Mouse (Mus musculus) T-helper 2 cell (primary cell): Measurements from ENCODE around the gene Ly6g5c.
"Not testable (repeated sequence)": the region's sequence is repeated elsewhere in the genome, so short reads cannot be mapped to it uniquely, and the experiment has no call there.

Experiments used
- in situ Hi-C: fragments of 300-600 bp; cut with MboI, MseI; formaldehyde crosslinking; loops from one replicate; pipeline ENCODE4 v1.15.1; 2025; ENCODE audit warnings: high pct_unique_total_duplicates

Gene Ly6g5c

GRCm38 (mm10) chr17:35105740-35106389, 2.2 kb upstream of the Ly6g5c start:
- in situ Hi-C loops: no loop called here

DNA sequence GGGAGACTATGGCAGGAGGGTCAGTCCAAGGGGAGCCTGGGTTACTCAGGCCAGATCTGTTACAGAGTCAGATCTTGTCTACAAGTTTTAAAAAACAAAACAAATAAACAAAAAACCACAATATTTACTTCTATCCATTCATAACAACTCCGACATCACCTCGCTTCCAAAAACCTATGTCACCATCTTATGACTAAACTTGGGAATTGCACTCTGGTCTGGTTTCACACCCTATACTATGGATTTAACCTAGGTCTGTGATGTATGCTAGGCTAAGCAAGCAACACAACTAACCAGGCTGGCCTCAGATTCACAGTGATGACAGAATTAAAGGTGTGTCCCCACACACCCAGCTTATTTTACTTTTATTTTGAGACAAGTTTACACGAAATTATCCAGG, 1.6 kb upstream of the Ly6g5c start:
- in situ Hi-C loops: no loop called here

GRCm38 (mm10) chr17:35111774-35112173, 3.7 kb downstream of the Ly6g5c start:
- in situ Hi-C loops: loop anchor here (10.0 kb wide), 1 partner anchor 107 kb away; the partner anchor contains the start of gene Vars

- in situ Hi-C loops: loop anchor here (10.0 kb wide), 1 partner anchor 111 kb away; the partner anchor contains the start of gene Vars
Measured at GRCm38 (mm10) chr17:35115046-35116019, 7.3 kb downstream of the Ly6g5c start, which contains the start of gene Ly6g5b. Gene Ly6g5b, minus strand, starts transcription at chr17:35115428.

DNA sequence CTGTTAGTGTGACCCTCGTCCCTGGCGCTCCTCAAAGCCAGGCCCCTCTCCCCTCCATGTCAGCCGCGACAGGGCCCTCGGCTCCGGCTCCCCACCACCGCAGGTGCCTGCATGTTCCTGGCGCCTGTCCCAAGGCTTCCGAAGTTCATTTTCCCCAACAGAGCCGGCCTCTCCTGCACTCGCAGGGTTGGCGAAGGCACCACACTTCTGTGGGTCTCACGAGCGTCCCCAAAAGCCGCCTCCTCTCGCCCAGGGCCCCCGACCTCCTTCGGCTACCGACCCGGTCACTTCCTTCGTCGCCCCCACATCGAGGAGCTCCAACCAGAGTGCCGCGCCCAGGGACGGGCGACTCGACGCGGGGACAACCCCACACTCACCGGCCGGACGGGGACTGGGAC, 12.7 kb downstream of the Ly6g5c start:
- in situ Hi-C loops: no loop called here

GRCm38 (mm10) chr17:35121143-35121799, 13.2 kb downstream of the Ly6g5c start, which contains the start of gene Gpank1:
Gene Gpank1, plus strand, starts transcription at chr17:35121455.
- in situ Hi-C loops: no loop called here

DNA sequence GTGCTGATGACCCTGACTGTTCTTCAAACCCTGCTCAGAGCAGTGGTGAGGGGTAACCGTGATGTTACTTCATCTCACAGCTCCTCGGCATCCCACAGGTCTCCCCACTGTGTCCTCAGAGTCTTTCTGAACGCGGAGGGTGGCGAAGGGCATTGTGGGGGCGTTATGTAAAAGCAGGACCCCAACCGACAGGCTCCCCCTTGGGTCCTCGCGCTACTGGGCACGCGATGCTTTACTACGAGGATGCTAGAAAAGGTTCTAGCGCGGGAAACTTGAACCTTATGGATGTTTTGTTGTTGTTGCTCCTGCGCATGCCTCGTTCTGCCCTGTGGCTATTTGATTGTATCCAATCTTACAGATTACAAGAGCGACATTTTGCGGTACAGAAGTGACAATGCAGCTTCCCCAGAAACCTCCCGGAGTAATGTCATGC, 13.8 kb downstream of the Ly6g5c start, which contains the start of gene Csnk2b:
Csnk2b (minus strand) TSS at position 183 of the 433 bp plus-strand sequence.
- in situ Hi-C loops: no loop called here

DNA sequence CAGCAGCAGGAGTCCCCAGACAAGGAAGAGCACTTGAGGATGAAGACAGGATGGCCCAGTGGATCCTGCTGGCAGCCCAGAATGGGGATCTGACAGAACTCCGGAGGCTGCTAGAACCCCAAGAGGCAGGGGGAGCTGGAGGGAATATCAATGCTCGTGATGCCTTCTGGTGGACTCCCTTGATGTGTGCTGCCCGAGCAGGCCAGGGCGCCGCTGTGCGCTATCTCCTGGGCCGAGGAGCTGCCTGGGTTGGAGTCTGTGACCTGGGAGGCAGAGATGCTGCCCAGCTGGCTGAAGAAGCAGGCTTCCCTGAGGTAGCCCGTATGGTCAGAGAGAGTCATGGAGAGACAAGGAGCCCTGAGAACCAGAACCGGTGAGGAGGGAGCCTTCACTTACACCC, 15.2 kb downstream of the Ly6g5c start:
- in situ Hi-C loops: not testable (repeated sequence)

GRCm38 (mm10) chr17:35124261-35124896, 16.3 kb downstream of the Ly6g5c start:
- in situ Hi-C loops: not testable (repeated sequence)

GRCm38 (mm10) chr17:35125081-35125480, 17.0 kb downstream of the Ly6g5c start:
- in situ Hi-C loops: no loop called here

- in situ Hi-C loops: no loop called here
Measured at GRCm38 (mm10) chr17:35125578-35125977, 17.5 kb downstream of the Ly6g5c start.

- in situ Hi-C loops: no loop called here
Measured at GRCm38 (mm10) chr17:35126206-35126611, 18.1 kb downstream of the Ly6g5c start, which contains the start of gene D17H6S53E. Gene D17H6S53E, plus strand, starts transcription at chr17:35126373.

GRCm38 (mm10) chr17:35127017-35127416, 18.9 kb downstream of the Ly6g5c start:
- in situ Hi-C loops: no loop called here

DNA sequence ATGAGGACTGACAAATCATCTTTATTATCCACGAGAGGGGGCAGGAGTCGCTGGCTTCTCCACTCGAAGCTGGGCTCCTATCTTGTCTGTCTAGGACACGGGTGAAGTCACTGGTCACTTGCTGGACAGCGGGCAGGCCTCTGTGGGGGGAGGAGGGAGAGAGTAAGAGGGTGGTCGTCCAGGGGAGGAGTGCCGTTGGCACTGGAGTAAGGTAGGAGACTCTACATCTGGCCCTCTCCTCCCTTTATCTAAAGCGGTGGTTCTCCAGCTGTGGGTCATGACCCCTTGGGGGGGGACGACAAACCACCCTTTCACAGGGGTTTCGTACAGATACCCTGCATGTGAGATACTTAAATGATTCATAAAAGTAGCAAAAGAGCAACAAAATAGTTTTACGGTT, 20.9 kb downstream of the Ly6g5c start:
- in situ Hi-C loops: no loop called here

DNA sequence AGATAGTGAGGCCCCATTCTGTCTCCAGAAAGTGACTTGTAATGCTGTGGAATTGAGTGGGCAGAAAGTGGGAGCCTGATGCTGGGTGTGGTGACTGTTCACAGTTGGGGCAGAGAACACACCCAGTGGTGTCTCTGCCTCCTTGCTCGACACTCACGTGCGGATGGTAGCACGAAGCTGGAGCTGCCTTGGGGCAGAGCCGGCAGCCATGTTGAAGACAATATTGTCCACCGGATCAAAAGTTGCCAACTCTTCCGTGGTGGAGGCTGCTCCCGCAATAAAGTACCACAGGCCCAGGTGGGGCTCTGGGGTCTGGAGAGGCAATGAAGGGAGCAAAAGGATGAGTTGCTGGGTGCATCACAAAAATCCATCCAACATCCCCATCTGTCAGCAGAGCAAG, 23.0 kb downstream of the Ly6g5c start:
- in situ Hi-C loops: no loop called here

DNA sequence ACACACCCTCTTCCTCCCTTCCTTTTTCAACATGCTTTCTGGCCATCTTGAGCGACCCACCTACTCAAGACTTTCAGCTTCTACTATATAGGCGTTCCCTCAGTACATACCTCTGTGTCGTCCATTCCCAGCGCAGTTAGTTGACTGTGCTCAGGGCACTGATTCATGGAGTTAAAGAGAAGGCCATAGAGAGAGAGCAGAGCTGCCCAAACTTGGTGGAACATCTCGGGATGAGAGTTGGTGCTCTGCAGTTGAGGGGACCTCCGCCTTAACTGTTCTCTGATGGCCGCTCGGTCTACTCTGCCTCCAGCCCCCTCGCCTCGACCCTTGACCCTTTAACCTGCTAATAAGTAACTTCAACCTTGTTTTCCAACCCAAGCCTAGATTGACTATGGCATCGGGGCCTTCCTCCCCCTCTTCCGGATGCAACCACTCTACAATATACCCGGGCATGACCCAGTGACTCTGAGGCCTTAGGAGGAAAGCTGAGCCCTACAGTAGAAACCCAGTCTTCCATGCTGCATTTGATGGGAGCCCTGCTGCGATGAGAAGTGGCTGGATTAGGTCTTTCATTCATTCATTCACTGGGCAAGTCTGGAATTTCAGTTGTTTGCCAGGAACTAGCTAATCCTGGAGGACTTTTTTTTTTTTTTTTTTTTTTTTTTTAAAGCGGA, 23.6 kb downstream of the Ly6g5c start, which contains the start of gene Apom:
Apom (minus strand) TSS at position 551 of the 674 bp plus-strand sequence.
- in situ Hi-C loops: no loop called here

GRCm38 (mm10) chr17:35132174-35132560, 24.1 kb downstream of the Ly6g5c start:
- in situ Hi-C loops: no loop called here

DNA sequence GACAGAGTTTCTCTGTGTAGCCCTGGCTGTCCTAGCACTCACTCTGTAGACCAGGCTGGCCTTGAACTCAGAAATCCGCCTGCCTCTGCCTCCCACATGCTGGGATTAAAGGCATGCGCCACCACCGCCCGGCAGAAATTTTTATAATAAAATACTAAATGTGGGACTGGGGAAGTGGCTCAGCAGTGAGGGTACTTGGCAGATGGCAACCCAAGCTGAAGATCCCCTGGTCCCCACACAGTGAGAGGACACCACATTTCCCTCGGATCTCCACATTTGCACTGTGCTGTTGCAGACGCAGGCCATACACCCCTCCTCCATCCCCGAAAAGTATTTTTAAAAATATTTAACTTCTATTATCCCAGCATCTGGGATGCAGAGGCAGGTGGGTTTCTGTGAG, 25.4 kb downstream of the Ly6g5c start:
- in situ Hi-C loops: no loop called here

GRCm38 (mm10) chr17:35134801-35135590, 26.9 kb downstream of the Ly6g5c start, which contains the start of gene Bag6:
Gene Bag6, plus strand, starts transcription at chr17:35135178.
- in situ Hi-C loops: no loop called here
